Mouse (Mus musculus): ENCODE data around the gene Dusp22.
A peak's percentile ranks its signal among the peaks of the same experiment; 100 is the strongest.

The Dusp22 gene

GRCm38 (mm10) chr13:30659613-30660505 lies at the start of gene Dusp22:
TSS of gene Dusp22 (plus strand) at chr13:30659999.
- DNase-seq: peak; percentile 90

- DNase-seq: no peak
Observed at GRCm38 (mm10) chr13:30612079-30612794, 47.6 kb upstream of the Dusp22 start.

GRCm38 (mm10) chr13:30619684-30620083 lies 40.1 kb upstream of the Dusp22 start:
- DNase-seq: no peak

- no peak for DNase-seq
Observed at GRCm38 (mm10) chr13:30628195-30629048, 31.4 kb upstream of the Dusp22 start.

- DNase-seq: no peak
Observed at GRCm38 (mm10) chr13:30629794-30630410, 29.9 kb upstream of the Dusp22 start.

- no peak for DNase-seq
Observed at GRCm38 (mm10) chr13:30632998-30633397, 26.8 kb upstream of the Dusp22 start.

- DNase-seq: no peak
Observed at GRCm38 (mm10) chr13:30636453-30636852, 23.3 kb upstream of the Dusp22 start.

- DNase-seq: no peak
Observed at GRCm38 (mm10) chr13:30638378-30639115, 21.3 kb upstream of the Dusp22 start.

- DNase-seq: no peak
Observed at GRCm38 (mm10) chr13:30642053-30642452, 17.7 kb upstream of the Dusp22 start.

GRCm38 (mm10) chr13:30648461-30648860 lies 11.3 kb upstream of the Dusp22 start:
- no peak for DNase-seq

GRCm38 (mm10) chr13:30649197-30649596 lies 10.6 kb upstream of the Dusp22 start:
- no peak for DNase-seq

- DNase-seq: no peak
Observed at GRCm38 (mm10) chr13:30650684-30651083, 9.1 kb upstream of the Dusp22 start.

GRCm38 (mm10) chr13:30653051-30653450 lies 6.7 kb upstream of the Dusp22 start:
- DNase-seq: no peak

- DNase-seq: no peak
Observed at GRCm38 (mm10) chr13:30654463-30654862, 5.3 kb upstream of the Dusp22 start.

- no peak for DNase-seq
Observed at GRCm38 (mm10) chr13:30656909-30657308, 2.9 kb upstream of the Dusp22 start.

- DNase-seq: no peak
Observed at GRCm38 (mm10) chr13:30657779-30658178, 2.0 kb upstream of the Dusp22 start.

- no peak for DNase-seq
Observed at GRCm38 (mm10) chr13:30658201-30658996, 1.4 kb upstream of the Dusp22 start.

GRCm38 (mm10) chr13:30665261-30665660 lies 5.5 kb downstream of the Dusp22 start:
- DNase-seq: peak; percentile 40

GRCm38 (mm10) chr13:30666537-30666936 lies 6.7 kb downstream of the Dusp22 start:
- no peak for DNase-seq

- no peak for DNase-seq
Observed at GRCm38 (mm10) chr13:30668301-30668700, 8.5 kb downstream of the Dusp22 start.

- no peak for DNase-seq
Observed at GRCm38 (mm10) chr13:30669277-30669676, 9.5 kb downstream of the Dusp22 start.

All from lung, postnatal 36 days (tissue).